In genomic region chr4:132718251-132718650, GRCm38 (mm10) we compare ENCODE assay signal across 16 mouse cellular contexts.
"Had no signal": no experiment of that assay in that cellular context is flagged by ENCODE, and none has a peak within 500 bp of the region (broad histone marks: within the 10 kb centered on the region; RNA-seq: fewer than 3 reads in every experiment).

No protein-coding gene starts in this region.

- H3K27me3 ChIP-seq: neural tube, embryonic 13.5 days; neural tube, embryonic 15.5 days; stomach, embryonic 15.5 days had no signal

- H3K9me3 ChIP-seq: neural tube, embryonic 13.5 days; neural tube, embryonic 15.5 days; stomach, embryonic 15.5 days had no signal

- H3K4me2 ChIP-seq: neural tube, embryonic 13.5 days; neural tube, embryonic 15.5 days; stomach, embryonic 15.5 days had no signal

- H3K9ac ChIP-seq: neural tube, embryonic 13.5 days; neural tube, embryonic 15.5 days; stomach, embryonic 15.5 days had no signal

- H3K27ac ChIP-seq: neural tube, embryonic 13.5 days; neural tube, embryonic 15.5 days; stomach, embryonic 15.5 days; stomach, postnatal 0 days had no signal

- H3K4me3 ChIP-seq: neural tube, embryonic 13.5 days; neural tube, embryonic 15.5 days; stomach, embryonic 15.5 days had no signal

- H3K4me1 ChIP-seq: neural tube, embryonic 13.5 days; neural tube, embryonic 15.5 days; stomach, embryonic 15.5 days had no signal

- DNase-seq: retina, postnatal 1 day; right cerebral cortex, adult 18-20 months; right cerebral cortex, postnatal 14 days; right cerebral cortex, postnatal 25 days; right cerebral cortex, postnatal 4 days; spleen, adult 18-20 months; thymus, adult 18-20 months; thymus, adult 2 months; thymus, postnatal 14 days; thymus, postnatal 25 days; thymus, postnatal 36 days; thymus, postnatal 4 days had no signal
